Mouse (Mus musculus): Measurements from ENCODE around the gene Zranb1. TPM values are rescaled to one million over a fixed set of nuclear protein-coding genes. Genes with fewer than 3 reads are reported as not detected.

Gene Zranb1
- 10 to 100 TPM; 11.4 to 15.4 TPM for polyA plus RNA-seq (2017; shearing (Covaris generic))

DNA sequence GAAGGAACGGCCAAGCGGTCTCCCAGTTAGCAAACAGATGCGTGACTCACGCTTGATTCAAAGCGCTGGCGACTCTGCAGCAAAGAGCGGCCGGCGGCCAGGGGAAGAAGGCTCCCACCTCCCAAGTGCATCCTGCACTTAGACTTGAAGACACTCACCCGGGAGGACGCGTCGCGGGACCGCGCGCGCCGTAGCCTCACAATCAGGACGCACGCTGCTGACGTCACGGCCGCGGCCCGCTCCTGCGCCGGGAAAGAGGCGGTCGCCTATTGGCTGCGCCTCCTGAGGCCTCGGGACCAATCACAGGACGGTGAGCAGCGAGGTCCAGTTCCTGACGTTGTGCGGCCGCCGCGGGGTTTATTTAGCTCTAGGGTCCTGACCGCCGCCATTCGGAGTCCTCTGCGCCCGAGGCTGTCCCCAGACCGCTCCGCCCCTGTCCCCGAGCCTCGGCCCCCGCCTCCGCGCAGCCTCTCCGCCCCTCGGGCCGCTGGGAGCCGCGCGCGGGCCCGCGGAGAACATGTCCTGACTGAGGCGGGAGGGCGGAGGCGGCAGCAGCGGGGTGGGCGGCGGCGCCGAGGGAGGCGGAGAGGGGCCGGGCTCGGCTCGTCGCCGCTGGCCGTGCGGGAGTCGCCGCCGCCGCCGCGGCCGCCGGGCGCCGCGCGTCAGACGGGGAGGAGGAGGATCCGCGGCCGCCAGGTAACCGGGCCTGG, at the start of gene Zranb1:
Zranb1 (plus strand) TSS at position 293 of the 710 bp plus-strand sequence.
- peak; percentile 95 for ATAC-seq

DNA sequence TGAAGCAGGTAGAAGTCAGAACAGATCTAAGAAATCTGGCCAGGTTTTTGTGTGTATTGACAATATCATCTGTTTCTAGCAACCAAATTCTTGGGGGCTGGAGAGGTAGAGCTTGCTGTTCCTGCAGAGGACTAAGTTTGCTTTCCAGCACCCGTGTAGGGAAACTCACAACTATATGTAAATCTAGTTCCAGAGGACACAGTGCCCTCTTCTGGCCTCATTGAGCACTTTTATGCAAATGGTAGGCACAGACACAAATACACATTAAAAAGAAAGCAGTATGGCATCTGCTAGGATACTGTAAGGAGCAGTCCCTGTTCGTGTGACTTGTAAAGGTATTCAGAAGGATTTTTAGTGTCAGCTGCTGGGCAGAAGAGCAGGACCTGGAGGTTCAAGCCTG, 48.6 kb upstream of the Zranb1 start:
- peak; percentile 47 for ATAC-seq

GRCm38 (mm10) chr7:132884031-132884430, 46.9 kb upstream of the Zranb1 start:
- no peak for ATAC-seq

- ATAC-seq, result no peak
Measured at GRCm38 (mm10) chr7:132887019-132887804, 43.7 kb upstream of the Zranb1 start.

GRCm38 (mm10) chr7:132888052-132888451, 42.9 kb upstream of the Zranb1 start:
- ATAC-seq, result no peak

DNA sequence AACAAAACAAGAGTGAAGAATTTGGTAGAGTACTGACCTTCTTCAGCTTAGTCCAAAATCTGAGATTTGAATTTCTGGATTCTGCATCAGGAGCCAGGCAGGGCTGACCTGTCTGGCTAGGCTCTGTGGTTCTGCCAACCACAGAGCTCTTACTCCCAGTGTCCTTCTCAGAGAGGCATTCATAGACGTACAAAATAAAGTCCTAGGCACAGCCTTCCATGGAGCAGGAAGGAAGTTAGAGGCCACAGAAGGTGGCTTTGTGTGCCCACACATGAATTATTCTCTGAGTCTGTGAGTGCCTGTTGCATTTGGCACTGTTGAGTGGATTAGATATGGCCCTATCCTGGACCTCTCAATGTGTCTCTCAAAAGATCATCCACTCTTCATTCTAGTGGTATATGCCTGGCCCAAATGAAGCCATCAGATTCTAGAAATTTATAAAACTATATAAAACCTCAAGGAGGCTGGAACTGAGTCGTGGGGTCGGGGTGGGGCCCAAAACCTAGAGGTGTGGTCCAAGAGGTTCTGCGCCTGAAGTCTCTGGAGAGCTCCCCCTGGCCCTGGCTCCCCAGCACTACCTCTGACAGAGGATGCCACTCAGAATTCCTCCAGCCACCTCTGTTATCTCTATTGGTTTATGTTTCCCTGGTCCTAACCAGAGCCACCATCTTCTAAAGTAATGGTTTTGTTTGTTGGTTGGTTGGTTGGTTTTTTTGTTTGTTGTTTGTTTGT, 42.3 kb upstream of the Zranb1 start:
- no peak for ATAC-seq

- ATAC-seq, result no peak
Measured at GRCm38 (mm10) chr7:132889691-132890090, 41.3 kb upstream of the Zranb1 start.

GRCm38 (mm10) chr7:132890201-132890600, 40.7 kb upstream of the Zranb1 start:
- ATAC-seq, result no peak

DNA sequence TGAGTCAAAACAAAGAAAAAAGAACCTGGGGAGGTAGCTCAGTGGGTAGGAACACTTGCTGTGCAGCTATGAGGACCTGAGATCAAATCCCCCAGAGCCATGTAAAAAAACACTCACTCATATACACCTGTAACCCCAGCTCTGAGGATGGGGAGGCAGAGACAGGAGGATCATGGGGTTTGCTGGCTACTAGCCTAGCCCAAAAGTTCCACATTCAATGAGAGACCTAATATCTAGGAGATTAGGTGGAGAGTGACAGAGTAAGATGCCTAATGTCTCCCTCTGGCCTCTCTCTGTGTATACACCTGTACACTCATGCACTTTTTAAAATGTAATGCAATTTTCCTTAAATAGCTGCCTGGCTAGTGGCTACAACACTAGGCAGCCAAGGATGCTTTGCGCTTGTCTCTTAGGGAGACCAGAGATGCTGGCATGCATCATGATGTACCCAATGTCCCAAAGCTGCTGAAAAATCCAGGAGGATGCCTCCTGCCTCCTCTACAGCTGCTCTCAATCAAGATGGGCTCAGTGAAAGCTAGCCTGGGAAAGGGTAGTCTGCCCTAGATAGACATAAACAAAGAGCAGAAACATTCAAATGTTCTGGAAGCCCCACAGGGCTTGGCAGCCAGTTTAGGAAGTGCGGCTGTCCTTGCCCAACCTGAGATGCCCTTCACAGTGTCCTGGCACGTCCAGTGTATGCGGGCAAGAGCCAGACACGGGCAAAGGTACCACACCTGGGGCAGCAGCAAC, 39.2 kb upstream of the Zranb1 start:
- ATAC-seq, result no peak

- no peak for ATAC-seq
Measured at GRCm38 (mm10) chr7:132892311-132892661, 38.7 kb upstream of the Zranb1 start.

DNA sequence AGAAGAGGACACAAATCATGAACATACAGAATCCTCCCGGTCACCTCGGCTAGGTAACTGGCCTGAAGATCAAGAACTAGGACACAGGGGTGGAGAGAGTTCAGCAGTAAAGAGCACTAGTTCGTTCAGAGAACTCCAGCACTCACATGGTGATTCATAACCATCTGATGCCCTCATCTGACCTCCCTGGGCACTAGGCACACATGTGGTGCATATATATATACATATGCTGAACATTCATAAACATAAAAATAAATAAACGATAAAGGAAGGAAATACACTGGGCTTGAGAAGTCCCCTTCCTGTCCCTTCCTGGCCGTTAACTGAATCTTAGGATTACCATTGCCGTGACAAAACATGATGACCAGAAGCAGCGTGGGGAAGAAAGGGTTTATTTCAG, 38.1 kb upstream of the Zranb1 start:
- ATAC-seq, result no peak

DNA sequence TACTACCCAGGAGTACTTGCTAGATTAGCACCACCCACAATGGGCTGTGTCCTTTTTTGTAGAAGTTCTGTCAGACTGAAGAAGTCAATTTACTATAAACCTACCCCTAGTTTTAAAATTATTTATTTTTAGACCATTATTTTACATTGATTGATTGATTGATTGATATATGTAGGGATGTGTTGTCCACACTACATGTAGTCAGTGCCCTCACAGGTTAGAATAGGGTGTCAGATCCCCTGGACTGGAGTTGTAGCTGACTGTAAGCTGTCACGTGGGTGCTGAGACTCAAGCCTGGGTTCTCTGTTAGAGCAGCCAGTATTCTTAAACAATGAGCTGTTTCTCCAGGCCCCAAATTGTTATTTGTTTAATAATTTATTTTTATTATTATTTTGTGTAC, 37.6 kb upstream of the Zranb1 start:
- no peak for ATAC-seq

- ATAC-seq, result no peak
Measured at GRCm38 (mm10) chr7:132894841-132895555, 35.9 kb upstream of the Zranb1 start.

- ATAC-seq, result no peak
Measured at GRCm38 (mm10) chr7:132896206-132896815, 34.6 kb upstream of the Zranb1 start.

- no peak for ATAC-seq
Measured at GRCm38 (mm10) chr7:132897258-132897657, 33.7 kb upstream of the Zranb1 start.

DNA sequence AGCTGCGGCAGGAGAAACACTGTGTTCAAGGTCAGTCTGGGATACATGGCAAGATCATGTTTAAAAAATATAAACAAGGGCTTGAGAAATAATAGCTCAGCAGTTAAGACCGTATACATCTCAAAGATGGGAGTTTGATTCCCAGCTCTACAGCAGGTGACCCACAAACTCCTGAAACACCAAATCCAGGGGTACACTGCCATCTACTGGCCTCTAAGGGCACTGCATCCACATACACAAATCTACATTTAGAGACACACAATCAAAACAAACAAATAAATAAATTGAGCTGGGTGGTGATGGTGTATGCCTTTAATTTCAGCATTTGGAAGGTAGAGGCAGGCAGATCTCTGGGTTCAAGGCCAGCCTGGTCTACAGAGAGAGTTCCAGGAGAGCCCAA, 32.7 kb upstream of the Zranb1 start:
- ATAC-seq, result peak; percentile 54

DNA sequence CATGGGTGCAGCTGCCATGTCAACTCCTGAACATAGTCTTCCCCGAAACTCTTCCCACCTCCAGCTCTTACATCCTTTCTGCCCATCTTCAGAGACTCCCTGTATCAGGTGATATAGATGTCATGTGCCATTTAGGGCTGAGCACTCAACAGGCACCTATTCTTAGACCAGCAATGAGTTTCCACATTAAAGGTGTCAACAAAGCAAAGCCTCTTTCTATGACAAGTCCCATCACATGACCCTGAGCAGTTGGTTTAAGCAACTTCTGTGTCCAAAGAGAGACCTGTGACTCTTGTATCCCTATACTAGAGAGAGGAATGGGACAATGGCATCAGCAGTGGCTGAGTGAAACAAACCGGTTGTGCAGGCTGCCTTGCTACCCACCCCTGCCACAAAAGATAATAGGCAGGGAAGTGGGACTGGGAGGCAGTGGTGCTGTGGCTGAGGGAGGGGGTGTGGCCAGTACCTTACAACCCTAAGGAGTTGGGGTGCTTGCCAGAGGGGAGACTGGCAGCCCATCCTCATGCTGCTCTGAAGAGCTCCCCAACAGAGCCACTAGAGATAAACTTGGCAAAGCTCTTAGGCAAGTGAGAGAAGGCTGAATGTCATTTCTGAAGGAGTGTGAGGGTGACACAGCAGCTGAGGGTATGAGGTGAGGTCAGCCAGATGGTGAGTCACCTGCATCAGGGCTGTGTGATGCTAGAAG, 30.0 kb upstream of the Zranb1 start:
- ATAC-seq, result no peak

DNA sequence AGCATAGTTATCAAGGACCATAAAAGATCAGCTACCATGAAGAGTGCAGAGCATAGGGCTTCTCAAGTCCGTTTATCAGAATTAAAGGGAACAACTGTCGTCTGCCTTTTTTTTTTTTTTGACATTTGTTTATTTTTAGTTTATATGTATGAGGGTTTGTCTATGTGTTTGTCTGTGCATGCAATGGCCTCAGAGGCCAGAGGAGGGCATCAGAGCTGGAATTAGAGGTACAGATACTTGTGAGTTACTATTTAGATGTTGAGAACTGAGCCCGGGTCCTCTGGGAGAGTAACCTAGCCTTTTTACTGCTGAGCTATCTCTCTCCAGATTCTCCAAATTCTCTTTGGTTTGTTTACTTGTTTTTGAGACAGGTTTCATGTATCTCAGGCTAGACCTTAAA, 27.1 kb upstream of the Zranb1 start:
- ATAC-seq, result no peak

DNA sequence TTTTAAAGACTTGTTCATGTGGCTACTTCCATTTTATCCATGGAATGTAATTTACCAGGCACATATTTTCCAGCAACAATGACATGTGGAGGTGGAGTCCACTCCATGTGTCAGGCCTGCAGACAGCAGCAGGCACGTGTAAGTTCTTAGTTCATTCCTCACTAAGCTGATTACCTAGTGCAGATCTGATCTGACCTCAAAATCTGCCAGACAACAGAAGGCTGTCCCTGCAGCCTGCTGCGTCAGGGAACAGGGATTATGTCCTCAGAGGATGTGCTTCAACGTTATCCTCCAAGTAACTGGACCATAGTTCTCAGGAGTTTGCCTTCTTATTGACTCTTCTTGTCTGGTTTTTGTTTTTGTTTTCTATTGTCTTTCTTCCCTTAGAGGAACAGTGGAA, 9.0 kb upstream of the Zranb1 start:
- no peak for ATAC-seq

- no peak for ATAC-seq
Measured at GRCm38 (mm10) chr7:132925227-132925626, 5.7 kb upstream of the Zranb1 start.

DNA sequence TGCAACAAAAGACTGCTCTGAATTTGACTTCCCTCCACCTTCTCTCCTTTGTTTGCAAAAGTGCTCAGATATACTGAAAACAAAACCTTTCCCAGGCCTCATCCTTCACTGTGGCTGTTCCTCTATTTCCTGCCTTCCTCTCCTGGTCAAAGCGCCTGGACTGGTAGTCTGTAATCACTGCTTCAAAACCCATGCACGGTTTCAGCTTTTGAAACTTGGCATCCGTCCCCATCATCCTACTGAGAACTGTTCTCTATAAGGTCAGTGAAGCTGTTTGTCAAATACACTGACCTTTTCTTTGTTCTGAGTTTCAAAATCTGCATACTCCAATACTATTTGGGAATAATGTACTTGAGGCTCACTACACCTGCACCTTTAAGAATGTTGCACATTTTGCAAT, 3.7 kb upstream of the Zranb1 start:
- no peak for ATAC-seq

Data from CD4-positive, CD25-positive, alpha-beta regulatory T cell, adult 4 months (primary cell).